Comparison of ENCODE assay signal across 9 mouse cellular contexts in genomic region chr10:94575958-94576357, GRCm38 (mm10).
DNase-seq lines count a peak whose midpoint lies in the region; ATAC-seq and TF ChIP-seq lines count a peak whose summit lies in the region.
"Had no signal": no experiment of that assay in that cellular context is flagged by ENCODE, and none has a peak within 500 bp of the region (broad histone marks: within the 10 kb centered on the region; RNA-seq: fewer than 3 reads in every experiment).

No protein-coding gene starts in this region.

- H3K9me3 ChIP-seq in heart, embryonic 11.5 days (replicated peaks; ENCODE audit: control insufficient read depth, low read length) = no peaks in the 10 kb centered on the region

- no peaks in the 10 kb centered on the region; the same call in 1 of the 2 replicates for H3K36me3 ChIP-seq in heart, embryonic 11.5 days (ENCODE audit: control insufficient read depth, insufficient read depth, low read length)

- ATAC-seq in heart, embryonic 11.5 days (replicated peaks; ENCODE audit: insufficient number of reproducible peaks, low FRiP score, low TSS enrichment) = 0 out of 2 replicates have a peak, but pooled peaks have one; percentile 41

- H3K27ac ChIP-seq in heart, embryonic 11.5 days (ENCODE audit: low read depth, low read length) = peak overlapping the region; percentile 57; the same call in 1 of the 2 replicates
- H3K27ac ChIP-seq: liver, embryonic 14.5 days had no signal

- no peaks in the 10 kb centered on the region for H3K27me3 ChIP-seq in heart, embryonic 11.5 days (ENCODE audit: control insufficient read depth, insufficient read depth, low read length)

- no peak for TF ChIP-seq CTCF in lung, adult 2 months (IDR thresholded peaks at IDR 0.05; ENCODE audit: insufficient read depth, low read length)

- H3K9ac ChIP-seq in heart, embryonic 11.5 days (ENCODE audit: low read depth, low read length) = no peak overlapping the region
- H3K9ac ChIP-seq: liver, embryonic 14.5 days had no signal

- H3K4me2 ChIP-seq in heart, embryonic 11.5 days = peak overlapping the region; percentile 0; the same call in 1 of the 2 replicates

- H3K4me1 ChIP-seq in heart, embryonic 11.5 days (ENCODE audit: control insufficient read depth, insufficient read depth, low read length) = peaks cover 28% of the 10 kb centered on the region
- H3K4me1 ChIP-seq in lung, adult 2 months (ENCODE audit: control insufficient read depth, insufficient read depth, low read length) = peaks cover 40% of the 10 kb centered on the region

- 30% methylated on average over 8 of the region's 8 CpGs for WGBS in heart, embryonic 11.5 days (ENCODE audit: insufficient replicate concordance)
- WGBS in lung, adult 2 months = 21% methylated on average over 8 of the region's 8 CpGs

- H3K4me3 ChIP-seq in heart, embryonic 11.5 days (ENCODE audit: low read depth, low read length) = no peak overlapping the region
- no peak overlapping the region for H3K4me3 ChIP-seq in lung, adult 2 months (replicated peaks; ENCODE audit: extremely low read depth, low read depth, low read length)

- TF ChIP-seq POLR2A in lung, adult 2 months (IDR thresholded peaks at IDR 0.05; ENCODE audit: borderline replicate concordance, extremely low read depth, low read depth, low read length) = no peak

- DNase-seq in ovary, postnatal 36 days (ENCODE audit: low spot score) = peak; percentile 21
- DNase-seq in ovary, postnatal 10 days (ENCODE audit: low spot score) = no peak
- DNase-seq in lung, adult 2 months = peak; percentile 58
- DNase-seq in cerebellum, postnatal 25 days = no peak
- DNase-seq in urinary bladder, postnatal 4 days (ENCODE audit: low spot score in 2 of 2) = no peak
- no peak for DNase-seq in right cerebral cortex, postnatal 10 days (ENCODE audit: low spot score in 2 of 2)
- DNase-seq: cerebellum, postnatal 14 days had no signal

Comparison
In these comparisons a context has a peak if more than half of its experiments do, and no peak if none do; other contexts are left out.
1. DNase-seq: peak in ovary, postnatal 36 days (single experiment) and lung, adult 2 months (single experiment); none in ovary, postnatal 10 days (single experiment), cerebellum, postnatal 25 days (0 of 2), urinary bladder, postnatal 4 days (0 of 2) and right cerebral cortex, postnatal 10 days (0 of 2).